Mouse (Mus musculus) WW6 (cell line): ENCODE measurements around the gene Olfr816.
"Not testable (repeated sequence)": the region's sequence is repeated elsewhere in the genome, so short reads cannot be mapped to it uniquely, and the experiment has no call there.

Experiments used
- DNase-seq: peaks from one replicate; pipeline ENCODE4 v3.0.0-alpha.2; 2013; ENCODE audit warnings: low read depth, low spot score

Gene Olfr816

GRCm38 (mm10) chr10:129915497-129915896 lies at the start of gene Olfr816:
Gene Olfr816, minus strand, starts transcription at chr10:129915597.
- DNase-seq: no peak

GRCm38 (mm10) chr10:129949000-129949399 lies 33.6 kb upstream of the Olfr816 start, which contains the start of gene Olfr818:
Gene Olfr818, minus strand, starts transcription at chr10:129949100.
- no peak for DNase-seq

- DNase-seq: not testable (repeated sequence)
Measured at GRCm38 (mm10) chr10:129905767-129906166, 9.6 kb downstream of the Olfr816 start, which contains the start of gene Olfr815. Gene Olfr815, minus strand, starts transcription at chr10:129905867.

GRCm38 (mm10) chr10:129885934-129886333 lies 29.5 kb downstream of the Olfr816 start:
- no peak for DNase-seq

GRCm38 (mm10) chr10:129885496-129885895 lies 29.9 kb downstream of the Olfr816 start:
- DNase-seq: not testable (repeated sequence)

GRCm38 (mm10) chr10:129879751-129880150 lies 35.6 kb downstream of the Olfr816 start, which contains the start of gene Olfr814:
Gene Olfr814, minus strand, starts transcription at chr10:129879851.
- not testable (repeated sequence) for DNase-seq
